Mouse (Mus musculus): ENCODE data around the gene 1700016D06Rik. TPM values are rescaled to one million over a fixed set of nuclear protein-coding genes. Genes with fewer than 3 reads are reported as not detected.

Gene 1700016D06Rik
- polyA plus RNA-seq, 1 experiment from 2014 or later: not detected

DNA sequence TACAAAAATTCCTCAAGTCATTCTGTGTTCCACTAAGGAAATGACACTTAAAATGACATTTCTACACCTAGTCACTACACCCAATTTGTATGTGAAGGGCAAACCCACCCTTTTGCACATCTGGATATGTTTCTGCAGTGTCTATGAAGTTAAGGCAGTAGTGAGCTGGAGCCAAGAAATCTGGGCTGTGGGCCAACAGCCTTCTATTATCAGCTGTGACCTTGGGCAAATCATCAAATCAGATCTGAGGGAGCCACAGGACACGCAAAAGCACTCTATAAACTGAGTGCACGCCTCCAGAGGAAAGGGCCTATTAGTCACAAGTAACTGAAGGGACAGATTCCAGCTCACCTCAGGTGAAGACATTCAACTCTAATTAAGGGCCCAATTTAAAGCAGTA, 68.5 kb downstream of the 1700016D06Rik start:
- no peak overlapping the region for H3K4me3 ChIP-seq
- no peaks in the 10 kb centered on the region for H3K9me3 ChIP-seq
- peak overlapping the region; percentile 93; the same call in 1 of the 2 replicates for H3K4me2 ChIP-seq
- H3K36me3 ChIP-seq: peaks cover 26% of the 10 kb centered on the region
- H3K9ac ChIP-seq: no peak overlapping the region
- H3K4me1 ChIP-seq (replicated peaks): peaks cover 33% of the 10 kb centered on the region
- no peak overlapping the region for H3K27ac ChIP-seq (replicated peaks)
- ATAC-seq (ENCODE audit: low FRiP score, low read depth): no peak
- H3K27me3 ChIP-seq: no peaks in the 10 kb centered on the region
- WGBS: 15% methylated on average over 2 of the region's 2 CpGs

GRCm38 (mm10) chr8:11629206-11629605, 71.7 kb downstream of the 1700016D06Rik start:
- Histone ChIP-seq H3K27ac (replicated peaks) (no peak overlapping the region), H3K4me2 (no peak overlapping the region), H3K27me3 (no peaks in the 10 kb centered on the region), H3K36me3 (peaks cover 41% of the 10 kb centered on the region), H3K9me3 (no peaks in the 10 kb centered on the region), H3K4me1 (replicated peaks) (peaks cover 20% of the 10 kb centered on the region), H3K9ac (no peak overlapping the region), H3K4me3 (no peak overlapping the region)
- ATAC-seq (ENCODE audit: low FRiP score, low read depth): no peak
- 82% methylated on average over 5 of the region's 5 CpGs for WGBS

DNA sequence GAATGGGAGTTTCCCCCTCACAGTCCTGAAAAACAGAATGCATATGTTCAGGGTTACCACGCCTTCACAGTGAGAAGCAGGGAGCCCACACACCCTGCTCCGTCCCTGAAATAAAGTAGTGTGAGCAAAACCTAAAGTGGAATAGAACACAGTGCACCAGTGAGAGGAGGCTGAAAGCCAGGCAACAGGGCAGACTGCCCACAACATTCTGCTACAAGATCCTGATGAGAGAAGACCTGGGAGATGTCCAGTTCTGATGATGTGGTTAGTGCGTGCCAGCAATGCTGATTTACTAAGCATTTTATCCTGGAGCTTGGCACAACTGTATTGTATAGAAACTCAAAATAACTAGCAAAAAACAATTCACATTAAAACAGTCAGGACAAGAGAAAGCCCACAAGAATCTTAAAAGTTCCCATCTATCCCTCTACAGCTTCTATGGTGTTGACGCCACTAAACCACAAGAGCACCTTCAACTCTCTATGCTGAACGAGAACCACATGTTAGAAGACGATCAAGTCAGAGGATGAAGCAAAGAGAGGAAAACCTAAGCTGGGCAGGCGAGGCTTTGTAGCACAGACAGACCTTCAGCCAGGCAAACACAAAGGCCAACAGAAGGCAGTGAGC, 72.2 kb downstream of the 1700016D06Rik start:
- H3K4me2 ChIP-seq: no peak overlapping the region
- H3K4me1 ChIP-seq (replicated peaks): peaks cover 14% of the 10 kb centered on the region
- WGBS: 82% methylated on average over 7 of the region's 7 CpGs
- H3K9me3 ChIP-seq: no peaks in the 10 kb centered on the region
- H3K9ac ChIP-seq: no peak overlapping the region
- no peak overlapping the region for H3K4me3 ChIP-seq
- peaks cover 44% of the 10 kb centered on the region for H3K36me3 ChIP-seq
- ATAC-seq (ENCODE audit: low FRiP score, low read depth): no peak
- H3K27me3 ChIP-seq: no peaks in the 10 kb centered on the region
- no peak overlapping the region for H3K27ac ChIP-seq (replicated peaks)

GRCm38 (mm10) chr8:11627717-11628116, 73.1 kb downstream of the 1700016D06Rik start:
- Histone ChIP-seq H3K9ac (no peak overlapping the region), H3K4me3 (no peak overlapping the region), H3K9me3 (no peaks in the 10 kb centered on the region), H3K27me3 (no peaks in the 10 kb centered on the region), H3K4me1 (replicated peaks) (peaks cover 5% of the 10 kb centered on the region), H3K4me2 (no peak overlapping the region), H3K36me3 (peaks cover 45% of the 10 kb centered on the region), H3K27ac (replicated peaks) (no peak overlapping the region)
- 91% methylated on average over 9 of the region's 9 CpGs for WGBS
- no peak for ATAC-seq (ENCODE audit: low FRiP score, low read depth)

DNA sequence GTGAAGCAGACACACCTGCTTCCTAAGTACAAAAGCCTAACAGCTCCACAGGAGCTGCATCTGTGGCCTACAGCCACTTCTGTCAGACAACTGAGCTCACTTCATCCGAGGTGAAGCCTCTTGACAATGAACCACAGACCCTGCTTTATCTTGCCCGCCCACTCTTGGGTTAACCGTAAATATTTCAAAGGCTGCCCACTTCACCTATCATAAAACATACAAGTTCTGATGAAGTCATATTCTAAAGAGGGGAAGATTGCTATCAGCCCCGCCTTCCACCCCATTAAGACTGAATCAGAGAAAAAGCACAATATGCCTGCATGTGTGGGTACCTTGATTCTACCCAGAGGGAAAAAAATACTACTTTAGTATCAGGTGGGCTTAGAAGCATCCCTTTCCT, 75.8 kb downstream of the 1700016D06Rik start:
- peaks cover 37% of the 10 kb centered on the region for H3K36me3 ChIP-seq
- no peak overlapping the region for H3K4me2 ChIP-seq
- no peaks in the 10 kb centered on the region for H3K9me3 ChIP-seq
- H3K27me3 ChIP-seq: no peaks in the 10 kb centered on the region
- H3K9ac ChIP-seq: no peak overlapping the region
- H3K4me1 ChIP-seq (replicated peaks): no peaks in the 10 kb centered on the region
- H3K4me3 ChIP-seq: no peak overlapping the region
- 86% methylated on average over 4 of the region's 4 CpGs for WGBS
- no peak overlapping the region for H3K27ac ChIP-seq (replicated peaks)
- ATAC-seq (ENCODE audit: low FRiP score, low read depth): no peak

- ATAC-seq (ENCODE audit: low FRiP score, low read depth): no peak
- WGBS: 88% methylated on average over 3 of the region's 3 CpGs
- Histone ChIP-seq H3K9ac (no peak overlapping the region), H3K27me3 (no peaks in the 10 kb centered on the region), H3K4me1 (replicated peaks) (no peaks in the 10 kb centered on the region), H3K4me2 (no peak overlapping the region), H3K36me3 (peaks cover 60% of the 10 kb centered on the region), H3K27ac (replicated peaks) (no peak overlapping the region), H3K4me3 (no peak overlapping the region), H3K9me3 (no peaks in the 10 kb centered on the region)
Measured at GRCm38 (mm10) chr8:11619091-11619490, 81.8 kb downstream of the 1700016D06Rik start.

GRCm38 (mm10) chr8:11618063-11618462, 82.8 kb downstream of the 1700016D06Rik start:
- Histone ChIP-seq H3K9me3 (no peaks in the 10 kb centered on the region), H3K4me2 (no peak overlapping the region), H3K36me3 (peaks cover 61% of the 10 kb centered on the region), H3K4me3 (no peak overlapping the region), H3K27me3 (no peaks in the 10 kb centered on the region), H3K9ac (no peak overlapping the region), H3K27ac (replicated peaks) (no peak overlapping the region), H3K4me1 (replicated peaks) (no peaks in the 10 kb centered on the region)
- 89% methylated on average over 2 of the region's 2 CpGs for WGBS
- ATAC-seq (ENCODE audit: low FRiP score, low read depth): no peak

GRCm38 (mm10) chr8:11616294-11616693, 84.6 kb downstream of the 1700016D06Rik start:
- no peak overlapping the region for H3K27ac ChIP-seq (replicated peaks)
- no peak overlapping the region for H3K4me2 ChIP-seq
- H3K36me3 ChIP-seq: peaks cover 75% of the 10 kb centered on the region
- WGBS: 11% methylated on average over 1 of the region's 1 CpGs
- no peak overlapping the region for H3K4me3 ChIP-seq
- ATAC-seq (ENCODE audit: low FRiP score, low read depth): no peak
- H3K27me3 ChIP-seq: no peaks in the 10 kb centered on the region
- no peaks in the 10 kb centered on the region for H3K9me3 ChIP-seq
- no peak overlapping the region for H3K9ac ChIP-seq
- H3K4me1 ChIP-seq (replicated peaks): no peaks in the 10 kb centered on the region

GRCm38 (mm10) chr8:11614126-11614835, 86.6 kb downstream of the 1700016D06Rik start:
- H3K9me3 ChIP-seq: no peaks in the 10 kb centered on the region
- no peak overlapping the region for H3K4me2 ChIP-seq
- no peak for ATAC-seq (ENCODE audit: low FRiP score, low read depth)
- H3K4me1 ChIP-seq (replicated peaks): no peaks in the 10 kb centered on the region
- no peak overlapping the region for H3K27ac ChIP-seq (replicated peaks)
- no peaks in the 10 kb centered on the region for H3K27me3 ChIP-seq
- H3K4me3 ChIP-seq: no peak overlapping the region
- 86% methylated on average over 6 of the region's 6 CpGs for WGBS
- H3K36me3 ChIP-seq: peaks cover 68% of the 10 kb centered on the region
- H3K9ac ChIP-seq: no peak overlapping the region

GRCm38 (mm10) chr8:11608848-11609247, 92.0 kb downstream of the 1700016D06Rik start:
- no peak overlapping the region for H3K4me3 ChIP-seq
- no peaks in the 10 kb centered on the region for H3K9me3 ChIP-seq
- H3K4me2 ChIP-seq: no peak overlapping the region
- no peaks in the 10 kb centered on the region for H3K4me1 ChIP-seq (replicated peaks)
- no peak for ATAC-seq (ENCODE audit: low FRiP score, low read depth)
- 97% methylated on average over 9 of the region's 9 CpGs for WGBS
- no peak overlapping the region for H3K9ac ChIP-seq
- H3K27ac ChIP-seq (replicated peaks): no peak overlapping the region
- no peaks in the 10 kb centered on the region for H3K27me3 ChIP-seq
- H3K36me3 ChIP-seq: peaks cover 39% of the 10 kb centered on the region

All from hindbrain, embryonic 15.5 days (tissue).